Mouse (Mus musculus) forebrain, postnatal 0 days (tissue): Measurements from ENCODE around the gene Hist1h1a. TPM values are rescaled to one million over a fixed set of nuclear protein-coding genes. Genes with fewer than 3 reads are reported as not detected.

Experiments
- ATAC-seq: fragments of 200-750 bp; cut with Nextera tagmentation; 2 replicates; pipeline ENCODE4 v1.8.0; 2017; ENCODE audit warnings: mild to moderate bottlenecking, moderate library complexity
- DNase-seq: peaks from one replicate; pipeline ENCODE4 v3.0.0-alpha.2; 2015
- H3K27ac ChIP-seq: fragments of 300-500 bp; sonication (generic); 2 replicates; pipeline ENCODE4 v1.5.1; 2014; ENCODE audit warnings: low read depth, mild to moderate bottlenecking, antibody characterized with exemption, low read length, moderate library complexity, mixed read lengths
- H3K27me3 ChIP-seq: fragments of 300-500 bp; sonication (generic); 2 replicates; pipeline ENCODE4 v1.6.1; 2014; ENCODE audit warnings: mild to moderate bottlenecking, low read length, mixed read lengths; ENCODE audit not compliant: insufficient read depth
- H3K36me3 ChIP-seq: fragments of 300-500 bp; sonication (generic); 2 replicates; pipeline ENCODE4 v1.6.1; 2014; ENCODE audit warnings: mild to moderate bottlenecking, moderate library complexity; ENCODE audit not compliant: insufficient read depth
- H3K4me1 ChIP-seq: fragments of 300-500 bp; sonication (generic); 2 replicates; pipeline ENCODE4 v1.6.1; 2014; ENCODE audit warnings: antibody characterized with exemption; ENCODE audit not compliant: insufficient read depth
- H3K4me2 ChIP-seq: fragments of 300-500 bp; sonication (generic); 2 replicates; pipeline ENCODE4 v1.6.1; 2014; ENCODE audit warnings: low read depth, mild to moderate bottlenecking, moderate library complexity
- H3K4me3 ChIP-seq: fragments of 300-500 bp; sonication (generic); 2 replicates; pipeline ENCODE4 v1.5.1; 2014; ENCODE audit warnings: low read depth, low read length, mixed read lengths
- H3K9ac ChIP-seq: fragments of 300-500 bp; sonication (generic); 2 replicates; pipeline ENCODE4 v1.6.1; 2014; ENCODE audit warnings: mild to moderate bottlenecking
- H3K9me3 ChIP-seq: fragments of 300-500 bp; sonication (generic); 2 replicates; pipeline ENCODE4 v1.6.1; 2016; ENCODE audit warnings: low read length
- CTCF ChIP-seq: sonication (generic); IDR thresholded peaks from 2 replicates; pipeline ENCODE4 v1.5.1; 2016; ENCODE audit warnings: antibody characterized with exemption, control low read depth, low read depth
- WGBS: fragments of 180-500 bp; shearing (Covaris S2); extraction: QIAGEN DNeasy Blood & Tissue Kit; methylation state at CpG from one replicate; pipeline ENCODE4 v1.1.7; 2014; 5-methylcytosine and 5-hydroxymethylcytosine counted together
- microRNA-seq, 2 experiments: library from miRNA; unstranded; fragments of <30 nt; microRNA quantifications; one replicate each; pipeline ENCODE4; 2016
- polyA plus RNA-seq: library from polyadenylated mRNA; unstranded; fragments of >200 nt; fragmentation: Nextera tagmentation; extraction: Ambion mirVana; gene quantifications from 2 replicates; pipeline ENCODE4 v1.2.1, GENCODE M21; 2015
- total RNA-seq: library from RNA; depleted of rRNA; stranded (reverse); fragments of >200 nt; gene quantifications from 2 replicates; pipeline ENCODE4 v1.2.3, GENCODE M21; 2014; rRNA removed

The Hist1h1a gene
- total and polyA plus RNA-seq, 2 experiments from 2014 or later = 0.36 to 195 TPM

GRCm38 (mm10) chr13:23799405-23799804 lies 35.9 kb downstream of the Hist1h1a start:
- WGBS = 86% methylated on average over 5 of the region's 5 CpGs
- TF ChIP-seq CTCF = no peak
- no peaks in the 10 kb centered on the region for H3K27me3 ChIP-seq
- no peak overlapping the region for H3K4me2 ChIP-seq
- H3K36me3 ChIP-seq = no peaks in the 10 kb centered on the region
- no peaks in the 10 kb centered on the region for H3K4me1 ChIP-seq
- ATAC-seq (no peak), DNase-seq (no peak)
- H3K4me3 ChIP-seq = no peak overlapping the region
- H3K27ac ChIP-seq = no peak overlapping the region
- H3K9ac ChIP-seq = no peak overlapping the region
- no peaks in the 10 kb centered on the region for H3K9me3 ChIP-seq

- Histone ChIP-seq H3K36me3 (no peaks in the 10 kb centered on the region), H3K4me3 (no peak overlapping the region), H3K4me2 (no peak overlapping the region), H3K27me3 (no peaks in the 10 kb centered on the region), H3K9ac (no peak overlapping the region), H3K27ac (no peak overlapping the region), H3K4me1 (no peaks in the 10 kb centered on the region), H3K9me3 (no peaks in the 10 kb centered on the region)
- ATAC-seq (no peak), DNase-seq (no peak)
- no peak for TF ChIP-seq CTCF
- 77% methylated on average over 2 of the region's 2 CpGs for WGBS
Observed at GRCm38 (mm10) chr13:23804532-23804931, 41.1 kb downstream of the Hist1h1a start.

GRCm38 (mm10) chr13:23806422-23807052 lies 43.1 kb downstream of the Hist1h1a start, which contains the start of gene Slc17a2:
Slc17a2 (plus strand) TSS chr13:23806993.
- Histone ChIP-seq H3K4me3 (no peak within 1 kb of the TSS), H3K27ac (no peak within 1 kb of the TSS), H3K4me2 (no peak within 1 kb of the TSS), H3K4me1 (no peaks in the 10 kb centered on the region), H3K9ac (no peak within 1 kb of the TSS), H3K27me3 (no peaks in the 10 kb centered on the region), H3K9me3 (no peaks in the 10 kb centered on the region), H3K36me3 (no peaks in the 10 kb centered on the region)
- WGBS = 90% methylated on average over 15 of the region's 15 CpGs
- no peak for DNase-seq
- TF ChIP-seq CTCF = no peak
- ATAC-seq = no peak

Small RNAs within 50 kb of the gene (microRNA-seq; reads per million reads assigned to microRNA genes)
- gene Gm44314 (0 reads per million in 2 experiments), gene Gm44484 (0 reads per million in 2 experiments)

Other genes starting within 250 kb of the Hist1h1a start
Only the 30 nearest of the 37 such genes appear.
- 48.5 and 66.7 TPM in 2 replicates for gene Hist1h1d, start 210.4 kb upstream of the Hist1h1a start, total RNA-seq
- 0.12 and 0.18 TPM in 2 replicates for gene Hist1h1d, start 210.4 kb upstream of the Hist1h1a start, polyA plus RNA-seq
- gene Hist1h3e, start 201.3 kb upstream of the Hist1h1a start, total RNA-seq = 180 and 204 TPM in 2 replicates
- 1.9 and 2.0 TPM in 2 replicates for gene Hist1h3e, start 201.3 kb upstream of the Hist1h1a start, polyA plus RNA-seq
- gene Hist1h2ae, start 192.4 kb upstream of the Hist1h1a start, total RNA-seq = 111 TPM in 2 replicates
- gene Hist1h2ae, start 192.4 kb upstream of the Hist1h1a start, polyA plus RNA-seq = 12.5 and 23.0 TPM in 2 replicates
- 367 and 594 TPM in 2 replicates for gene Hist1h2bg, start 192.3 kb upstream of the Hist1h1a start, total RNA-seq
- gene Hist1h2bg, start 192.3 kb upstream of the Hist1h1a start, polyA plus RNA-seq = 3.0 and 3.6 TPM in 2 replicates
- 226 and 289 TPM in 2 replicates for gene Hist1h2bf, start 189.5 kb upstream of the Hist1h1a start, total RNA-seq
- gene Hist1h2bf, start 189.5 kb upstream of the Hist1h1a start, polyA plus RNA-seq = not detected in 2 replicates
- 204 and 274 TPM in 2 replicates for gene Hist1h2ad, start 189.3 kb upstream of the Hist1h1a start, total RNA-seq
- gene Hist1h2ad, start 189.3 kb upstream of the Hist1h1a start, polyA plus RNA-seq = 0.78 TPM in 1 of 2 replicates, not detected in the other
- 73.0 and 78.9 TPM in 2 replicates for gene Hist1h3d, start 187.9 kb upstream of the Hist1h1a start, total RNA-seq
- gene Hist1h3d, start 187.9 kb upstream of the Hist1h1a start, polyA plus RNA-seq = 0.57 and 0.80 TPM in 2 replicates
- gene Hist1h4d, start 182.1 kb upstream of the Hist1h1a start, total RNA-seq = 258 and 695 TPM in 2 replicates
- gene Hist1h4d, start 182.1 kb upstream of the Hist1h1a start, polyA plus RNA-seq = 25.0 and 42.2 TPM in 2 replicates
- 98.5 and 120 TPM in 2 replicates for gene Hist1h2be, start 142.5 kb upstream of the Hist1h1a start, total RNA-seq
- gene Hist1h2be, start 142.5 kb upstream of the Hist1h1a start, polyA plus RNA-seq = 0.31 and 0.39 TPM in 2 replicates
- gene Hist1h1e, start 141.1 kb upstream of the Hist1h1a start, total RNA-seq = 204 and 218 TPM in 2 replicates
- gene Hist1h1e, start 141.1 kb upstream of the Hist1h1a start, polyA plus RNA-seq = 11.1 and 16.3 TPM in 2 replicates
- 40.9 and 44.8 TPM in 2 replicates for gene Hist1h2ac, start 79.7 kb upstream of the Hist1h1a start, total RNA-seq
- 0.41 and 0.49 TPM in 2 replicates for gene Hist1h2ac, start 79.7 kb upstream of the Hist1h1a start, polyA plus RNA-seq
- 93.7 and 124 TPM in 2 replicates for gene Hist1h2bc, start 79.5 kb upstream of the Hist1h1a start, total RNA-seq
- gene Hist1h2bc, start 79.5 kb upstream of the Hist1h1a start, polyA plus RNA-seq = 29.2 and 35.3 TPM in 2 replicates
- 1.3 TPM in 1 of 2 replicates, not detected in the other for gene Hist1h1t, start 67.9 kb upstream of the Hist1h1a start, total RNA-seq
- gene Hist1h1t, start 67.9 kb upstream of the Hist1h1a start, polyA plus RNA-seq = not detected in 2 replicates
- gene Hist1h4c, start 65.2 kb upstream of the Hist1h1a start, total RNA-seq = 917 and 942 TPM in 2 replicates
- gene Hist1h4c, start 65.2 kb upstream of the Hist1h1a start, polyA plus RNA-seq = 2.3 and 5.0 TPM in 2 replicates
- 2.5 and 3.6 TPM in 2 replicates for gene Hfe, start 52.8 kb upstream of the Hist1h1a start, total RNA-seq
- 4.4 and 6.0 TPM in 2 replicates for gene Hfe, start 52.8 kb upstream of the Hist1h1a start, polyA plus RNA-seq
- 475 and 498 TPM in 2 replicates for gene Hist1h1c, start 24.9 kb upstream of the Hist1h1a start, total RNA-seq
- 24.0 and 26.3 TPM in 2 replicates for gene Hist1h1c, start 24.9 kb upstream of the Hist1h1a start, polyA plus RNA-seq
- 294 and 301 TPM in 2 replicates for gene Hist1h3c, start 18.1 kb upstream of the Hist1h1a start, total RNA-seq
- 0.84 TPM in 1 of 2 replicates, not detected in the other for gene Hist1h3c, start 18.1 kb upstream of the Hist1h1a start, polyA plus RNA-seq
- gene Hist1h2bb, start 16.9 kb upstream of the Hist1h1a start, total RNA-seq = 647 and 680 TPM in 2 replicates
- not detected in 2 replicates for gene Hist1h2bb, start 16.9 kb upstream of the Hist1h1a start, polyA plus RNA-seq
- 305 and 340 TPM in 2 replicates for gene Hist1h2ab, start 12.5 kb upstream of the Hist1h1a start, total RNA-seq
- 4.4 and 6.7 TPM in 2 replicates for gene Hist1h2ab, start 12.5 kb upstream of the Hist1h1a start, polyA plus RNA-seq
- 229 and 254 TPM in 2 replicates for gene Hist1h3b, start 11.4 kb upstream of the Hist1h1a start, total RNA-seq
- gene Hist1h3b, start 11.4 kb upstream of the Hist1h1a start, polyA plus RNA-seq = 0.25 and 0.67 TPM in 2 replicates
- 184 and 254 TPM in 2 replicates for gene Hist1h4b, start 6.7 kb upstream of the Hist1h1a start, total RNA-seq
- 1.8 and 3.0 TPM in 2 replicates for gene Hist1h4b, start 6.7 kb upstream of the Hist1h1a start, polyA plus RNA-seq
- 303 and 421 TPM in 2 replicates for gene Hist1h4a, start 2.4 kb upstream of the Hist1h1a start, total RNA-seq
- 0.64 TPM in 1 of 2 replicates, not detected in the other for gene Hist1h4a, start 2.4 kb upstream of the Hist1h1a start, polyA plus RNA-seq
- 483 and 512 TPM in 2 replicates for gene Hist1h3a, start 1.3 kb upstream of the Hist1h1a start, total RNA-seq
- gene Hist1h3a, start 1.3 kb upstream of the Hist1h1a start, polyA plus RNA-seq = 1.2 and 2.2 TPM in 2 replicates
- gene Trim38, start 6.2 kb downstream of the Hist1h1a start, total RNA-seq = 0.23 TPM in 1 of 2 replicates, not detected in the other
- 0.09 TPM in 1 of 2 replicates, not detected in the other for gene Trim38, start 6.2 kb downstream of the Hist1h1a start, polyA plus RNA-seq
- gene Slc17a2, start 43.3 kb downstream of the Hist1h1a start, total RNA-seq = not detected in 2 replicates
- gene Slc17a2, start 43.3 kb downstream of the Hist1h1a start, polyA plus RNA-seq = not detected in 2 replicates
- gene Slc17a3, start 75.8 kb downstream of the Hist1h1a start, total RNA-seq = 0.10 TPM in 1 of 2 replicates, not detected in the other
- not detected in 2 replicates for gene Slc17a3, start 75.8 kb downstream of the Hist1h1a start, polyA plus RNA-seq
- gene Slc17a1, start 104.1 kb downstream of the Hist1h1a start, total RNA-seq = 0.15 TPM in 1 of 2 replicates, not detected in the other
- not detected in 2 replicates for gene Slc17a1, start 104.1 kb downstream of the Hist1h1a start, polyA plus RNA-seq
- gene Slc17a4, start 151.3 kb downstream of the Hist1h1a start, total RNA-seq = not detected in 2 replicates
- not detected in 2 replicates for gene Slc17a4, start 151.3 kb downstream of the Hist1h1a start, polyA plus RNA-seq
- not detected in 2 replicates for gene Hist1h2ba, start 170.5 kb downstream of the Hist1h1a start, total RNA-seq
- gene Hist1h2ba, start 170.5 kb downstream of the Hist1h1a start, polyA plus RNA-seq = not detected in 2 replicates
- not detected in 2 replicates for gene Hist1h2aa, start 170.8 kb downstream of the Hist1h1a start, total RNA-seq
- not detected in 2 replicates for gene Hist1h2aa, start 170.8 kb downstream of the Hist1h1a start, polyA plus RNA-seq